Mouse (Mus musculus) forebrain, embryonic 16.5 days (tissue): ENCODE data around the gene Adprhl1. TPM values are rescaled to one million over a fixed set of nuclear protein-coding genes. Genes with fewer than 3 reads are reported as not detected.

Experiments
- ATAC-seq: fragments of 200-750 bp; cut with Nextera tagmentation; 2 replicates; pipeline ENCODE4 v1.8.0; 2017; ENCODE audit warnings: mild to moderate bottlenecking, moderate library complexity
- H3K27ac ChIP-seq: fragments of 300-500 bp; sonication (generic); 2 replicates; pipeline ENCODE4 v1.5.1; 2014; ENCODE audit warnings: low read length, control low read depth
- H3K27me3 ChIP-seq: fragments of 300-500 bp; sonication (generic); replicated peaks from 2 replicates; pipeline ENCODE4 v1.6.1; 2014; ENCODE audit warnings: low read length; ENCODE audit not compliant: control insufficient read depth, insufficient read depth
- H3K36me3 ChIP-seq: fragments of 300-500 bp; sonication (generic); 2 replicates; pipeline ENCODE4 v1.6.1; 2014; ENCODE audit not compliant: control insufficient read depth, insufficient read depth
- H3K4me1 ChIP-seq: fragments of 300-500 bp; sonication (generic); replicated peaks from 2 replicates; pipeline ENCODE4 v1.6.1; 2014; ENCODE audit warnings: low read length; ENCODE audit not compliant: control insufficient read depth, insufficient read depth
- H3K4me2 ChIP-seq: fragments of 300-500 bp; sonication (generic); 2 replicates; pipeline ENCODE4 v1.6.1; 2014; ENCODE audit warnings: mild to moderate bottlenecking, low read length, control low read depth
- H3K4me3 ChIP-seq: fragments of 300-500 bp; sonication (generic); replicated peaks from 2 replicates; pipeline ENCODE4 v1.5.1; 2014; ENCODE audit warnings: mild to moderate bottlenecking, low read length, control low read depth
- H3K9ac ChIP-seq: fragments of 300-500 bp; sonication (generic); replicated peaks from 2 replicates; pipeline ENCODE4 v1.6.1; 2014; ENCODE audit warnings: low read depth, low read length, control low read depth
- H3K9me3 ChIP-seq: fragments of 300-500 bp; sonication (generic); 2 replicates; pipeline ENCODE4 v1.6.1; 2016; ENCODE audit warnings: low read length; ENCODE audit not compliant: control insufficient read depth
- WGBS: fragments of 180-500 bp; shearing (Covaris S2); extraction: QIAGEN DNeasy Blood & Tissue Kit; methylation state at CpG from one replicate; pipeline ENCODE4 v1.1.7; 2014; 5-methylcytosine and 5-hydroxymethylcytosine counted together
- polyA plus RNA-seq: library from polyadenylated mRNA; unstranded; fragments of >200 nt; fragmentation: Nextera tagmentation; extraction: Ambion mirVana; gene quantifications from 2 replicates; pipeline ENCODE4 v1.2.1, GENCODE M21; 2015

Gene Adprhl1
- polyA plus RNA-seq, 1 experiment from 2014 or later, result not detected

GRCm38 (mm10) chr8:13276941-13277447, 23.0 kb upstream of the Adprhl1 start:
- no peak overlapping the region for H3K27ac ChIP-seq
- H3K4me3 ChIP-seq, result no peak overlapping the region
- H3K9me3 ChIP-seq, result no peaks in the 10 kb centered on the region
- no peaks in the 10 kb centered on the region for H3K27me3 ChIP-seq
- H3K36me3 ChIP-seq, result 0 out of 2 replicates have a peak, but pooled peaks cover 4% of the 10 kb centered on the region
- 94% methylated on average over 5 of the region's 5 CpGs for WGBS
- ATAC-seq, result no peak
- no peak overlapping the region for H3K9ac ChIP-seq
- no peak overlapping the region for H3K4me2 ChIP-seq
- no peaks in the 10 kb centered on the region for H3K4me1 ChIP-seq

- H3K4me3 ChIP-seq, result no peak overlapping the region
- no peaks in the 10 kb centered on the region for H3K27me3 ChIP-seq
- no peak overlapping the region for H3K4me2 ChIP-seq
- H3K36me3 ChIP-seq, result peaks cover 11% of the 10 kb centered on the region; the same call in 1 of the 2 replicates
- H3K9ac ChIP-seq, result no peak overlapping the region
- no peak for ATAC-seq
- 93% methylated on average over 5 of the region's 5 CpGs for WGBS
- H3K27ac ChIP-seq, result no peak overlapping the region
- no peaks in the 10 kb centered on the region for H3K9me3 ChIP-seq
- no peaks in the 10 kb centered on the region for H3K4me1 ChIP-seq
Measured at GRCm38 (mm10) chr8:13272834-13273233, 18.9 kb upstream of the Adprhl1 start.

GRCm38 (mm10) chr8:13267566-13267965, 13.6 kb upstream of the Adprhl1 start:
- H3K9me3 ChIP-seq, result no peaks in the 10 kb centered on the region
- H3K4me1 ChIP-seq, result no peaks in the 10 kb centered on the region
- no peak overlapping the region for H3K4me2 ChIP-seq
- 69% methylated on average over 2 of the region's 2 CpGs for WGBS
- no peak overlapping the region for H3K4me3 ChIP-seq
- H3K27ac ChIP-seq, result no peak overlapping the region
- H3K27me3 ChIP-seq, result no peaks in the 10 kb centered on the region
- H3K9ac ChIP-seq, result no peak overlapping the region
- H3K36me3 ChIP-seq, result peaks cover 9% of the 10 kb centered on the region; the same call in 1 of the 2 replicates
- ATAC-seq, result no peak

DNA sequence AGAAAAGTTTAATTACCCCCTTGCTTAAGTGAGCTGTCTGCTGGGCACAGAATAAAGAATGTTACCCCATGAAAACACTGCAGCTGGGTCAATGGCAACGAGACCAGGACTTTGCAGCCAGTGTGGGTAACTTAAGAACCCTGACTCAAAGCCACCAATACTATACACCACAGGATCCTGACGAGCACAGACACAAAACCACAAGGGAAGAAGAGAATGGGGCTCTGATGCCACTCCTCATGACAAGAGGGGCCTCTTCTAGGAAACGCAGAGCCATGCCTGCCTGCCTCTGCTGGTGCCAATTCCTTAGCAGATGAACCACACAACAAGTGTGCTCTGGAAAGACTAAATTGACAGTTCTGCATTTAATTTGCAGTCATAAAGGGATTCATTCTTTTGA, 9.4 kb upstream of the Adprhl1 start:
- 56% methylated on average over 3 of the region's 3 CpGs for WGBS
- Histone ChIP-seq H3K27ac (no peak overlapping the region), H3K9ac (no peak overlapping the region), H3K4me3 (no peak overlapping the region), H3K9me3 (no peaks in the 10 kb centered on the region), H3K4me1 (no peaks in the 10 kb centered on the region), H3K36me3 (peaks cover 7% of the 10 kb centered on the region; the same call in 1 of the 2 replicates), H3K4me2 (no peak overlapping the region), H3K27me3 (no peaks in the 10 kb centered on the region)
- no peak for ATAC-seq

DNA sequence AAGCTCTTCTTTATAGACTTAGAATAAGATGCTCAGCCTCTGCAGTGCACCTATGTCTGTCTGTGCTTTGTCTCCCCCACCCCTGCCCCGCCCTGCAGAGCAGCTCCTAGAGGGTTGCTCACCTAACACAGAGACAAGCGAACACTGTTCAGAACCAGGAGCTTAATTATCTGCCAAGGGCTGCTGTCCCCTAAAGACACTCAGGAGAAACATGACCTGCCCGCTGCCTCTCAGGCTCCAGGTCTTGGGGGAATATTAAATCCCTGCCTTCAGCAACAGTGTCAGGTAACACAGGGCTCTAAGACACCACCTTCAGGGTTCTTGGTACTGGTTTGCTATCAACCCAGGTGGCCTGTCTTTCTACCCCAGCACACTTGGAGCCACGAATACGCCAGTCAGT, 549 bp downstream of the Adprhl1 start:
- Histone ChIP-seq H3K4me2 (no peak overlapping the region), H3K4me3 (no peak overlapping the region), H3K27ac (no peak overlapping the region), H3K36me3 (peaks cover 10% of the 10 kb centered on the region), H3K27me3 (no peaks in the 10 kb centered on the region), H3K9ac (no peak overlapping the region), H3K9me3 (no peaks in the 10 kb centered on the region), H3K4me1 (no peaks in the 10 kb centered on the region)
- no peak for ATAC-seq
- WGBS, result 84% methylated on average over 5 of the region's 5 CpGs

DNA sequence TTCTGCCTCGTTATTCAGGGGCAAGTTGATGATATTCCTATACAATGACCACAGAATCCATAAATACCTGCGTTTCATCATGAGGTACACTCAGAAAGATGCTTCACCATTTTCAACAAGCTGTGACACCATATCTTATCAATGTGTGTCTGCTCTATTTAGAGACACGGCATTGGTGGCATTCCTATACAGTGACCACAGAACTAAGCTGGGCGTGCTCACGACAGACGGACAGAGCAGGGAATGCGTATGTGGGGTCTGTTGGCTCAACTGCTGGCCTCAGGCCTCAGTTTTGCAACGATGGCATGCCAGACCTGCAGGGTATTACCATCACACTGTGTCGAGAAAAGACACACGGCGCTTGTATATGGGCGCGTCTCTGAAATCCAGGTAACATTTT, 1.1 kb downstream of the Adprhl1 start:
- ATAC-seq, result no peak
- Histone ChIP-seq H3K4me1 (no peaks in the 10 kb centered on the region), H3K4me3 (no peak overlapping the region), H3K9me3 (no peaks in the 10 kb centered on the region), H3K9ac (no peak overlapping the region), H3K27ac (no peak overlapping the region), H3K36me3 (peaks cover 7% of the 10 kb centered on the region; the same call in 1 of the 2 replicates), H3K27me3 (no peaks in the 10 kb centered on the region), H3K4me2 (no peak overlapping the region)
- 90% methylated on average over 13 of the region's 13 CpGs for WGBS

GRCm38 (mm10) chr8:13244343-13244880, 9.6 kb downstream of the Adprhl1 start:
- H3K4me3 ChIP-seq, result no peak overlapping the region
- WGBS, result 89% methylated on average over 11 of the region's 11 CpGs
- H3K9ac ChIP-seq, result no peak overlapping the region
- no peaks in the 10 kb centered on the region for H3K9me3 ChIP-seq
- ATAC-seq, result no peak
- no peaks in the 10 kb centered on the region for H3K36me3 ChIP-seq
- no peak overlapping the region for H3K4me2 ChIP-seq
- no peak overlapping the region for H3K27ac ChIP-seq
- H3K4me1 ChIP-seq, result no peaks in the 10 kb centered on the region
- H3K27me3 ChIP-seq, result no peaks in the 10 kb centered on the region

DNA sequence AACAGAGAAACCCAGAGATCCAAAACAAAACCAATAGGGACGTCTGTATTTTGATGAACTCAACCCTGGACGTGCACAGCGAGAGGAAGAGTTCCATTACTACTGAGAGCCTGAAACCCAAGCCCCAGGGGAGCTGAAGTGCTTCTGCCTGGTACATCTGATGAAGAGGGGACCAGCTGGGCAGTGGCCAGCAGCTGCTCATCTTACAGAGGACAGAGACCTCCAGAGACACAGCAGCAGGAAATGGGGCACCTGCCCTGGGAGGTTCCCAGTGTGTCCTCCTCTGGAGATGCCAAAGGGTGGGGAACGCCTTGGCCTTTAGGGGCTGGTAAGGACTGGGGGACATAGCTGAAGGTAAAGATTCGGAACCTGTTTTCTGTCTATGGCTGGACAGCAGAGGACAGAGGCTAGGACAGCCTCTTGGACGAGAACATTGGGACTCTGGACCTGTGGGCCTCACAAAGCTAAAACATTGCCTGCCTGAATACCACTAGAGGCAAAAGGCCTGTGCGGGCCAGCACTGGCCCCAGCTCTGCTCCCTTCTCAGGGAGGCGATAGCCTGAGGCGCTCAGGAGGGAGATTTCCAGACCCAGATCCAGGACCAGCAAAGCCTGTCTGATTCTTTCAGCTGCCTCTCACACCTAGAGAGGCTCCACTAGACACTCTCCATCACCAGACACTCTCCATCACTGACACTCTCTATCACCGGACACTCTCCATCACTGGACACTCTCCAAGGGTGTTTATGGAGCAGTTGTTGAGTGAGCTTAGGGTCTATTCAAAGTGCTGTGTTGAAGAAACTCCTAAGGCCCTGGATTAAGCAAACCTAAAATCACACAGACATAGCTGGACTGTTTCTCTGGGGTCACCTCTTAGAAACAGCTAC, 10.7 kb downstream of the Adprhl1 start:
- H3K9me3 ChIP-seq, result no peaks in the 10 kb centered on the region
- no peaks in the 10 kb centered on the region for H3K27me3 ChIP-seq
- no peak overlapping the region for H3K27ac ChIP-seq
- H3K4me2 ChIP-seq, result no peak overlapping the region
- ATAC-seq, result no peak
- no peak overlapping the region for H3K9ac ChIP-seq
- WGBS, result 84% methylated on average over 10 of the region's 10 CpGs
- no peaks in the 10 kb centered on the region for H3K4me1 ChIP-seq
- no peaks in the 10 kb centered on the region for H3K36me3 ChIP-seq
- H3K4me3 ChIP-seq, result no peak overlapping the region

DNA sequence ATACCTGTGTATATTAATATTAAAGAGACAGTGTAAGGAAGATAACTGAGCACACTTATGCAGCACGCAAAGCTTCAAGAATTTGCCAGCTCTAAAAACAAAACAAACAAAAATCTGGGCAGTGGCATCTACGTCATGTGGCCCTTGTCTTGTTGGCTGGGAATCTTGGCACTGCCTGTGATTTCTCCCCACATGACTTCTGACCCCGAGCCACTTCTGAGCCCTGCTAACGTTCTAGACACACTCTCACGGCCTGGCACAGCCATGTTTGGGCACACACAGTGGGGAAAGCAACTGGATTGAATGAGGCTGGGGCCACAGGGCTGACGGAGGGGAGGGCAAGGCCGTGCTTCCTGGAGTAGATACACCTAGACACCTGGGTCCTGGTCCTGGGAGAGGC, 13.3 kb downstream of the Adprhl1 start:
- Histone ChIP-seq H3K27ac (no peak overlapping the region), H3K36me3 (no peaks in the 10 kb centered on the region), H3K9me3 (no peaks in the 10 kb centered on the region), H3K27me3 (no peaks in the 10 kb centered on the region), H3K4me2 (no peak overlapping the region), H3K9ac (no peak overlapping the region), H3K4me3 (no peak overlapping the region), H3K4me1 (no peaks in the 10 kb centered on the region)
- ATAC-seq, result no peak
- WGBS, result 81% methylated on average over 7 of the region's 7 CpGs
